Mouse (Mus musculus) thymus, adult 2 months (tissue): ENCODE results near the gene Ssr4.

Source experiments
- CTCF ChIP-seq: fragments of 200-500 bp; IDR thresholded peaks from 2 replicates; pipeline ENCODE4 v1.5.1; 2012; ENCODE audit warnings: mild to moderate bottlenecking, control low read depth, low read length, moderate library complexity, borderline replicate concordance; ENCODE audit not compliant: control insufficient read depth, poor library complexity, insufficient read depth; ENCODE audit errors: extremely low read depth
- POLR2A ChIP-seq: fragments of 200-500 bp; IDR thresholded peaks from 2 replicates; pipeline ENCODE4 v1.6.1; 2012; ENCODE audit warnings: mild to moderate bottlenecking, low read length, control low read depth, moderate library complexity; ENCODE audit not compliant: control insufficient read depth, poor library complexity, insufficient read depth; ENCODE audit errors: extremely low read depth

GRCm38 (mm10) chrX:73836691-73837090, 49.9 kb downstream of the Ssr4 start:
- no peak for TF ChIP-seq CTCF
- TF ChIP-seq POLR2A: no peak
